Mouse (Mus musculus) kidney, embryonic 14.5 days (tissue): ENCODE measurements around the gene Tex28. TPM values are rescaled to one million over a fixed set of nuclear protein-coding genes. Genes with fewer than 3 reads are reported as not detected.

Experiments used
- ATAC-seq: fragments of 200-750 bp; cut with Nextera tagmentation; 2 replicates; pipeline ENCODE4 v1.8.0; 2017; ENCODE audit warnings: moderate number of reproducible peaks, mild to moderate bottlenecking, moderate TSS enrichment, moderate library complexity; ENCODE audit not compliant: low FRiP score, low TSS enrichment
- H3K27ac ChIP-seq: fragments of 300-500 bp; sonication (generic); 2 replicates; pipeline ENCODE4 v1.5.1; 2014; ENCODE audit warnings: low read depth, mild to moderate bottlenecking, low read length, moderate library complexity, mixed read lengths
- H3K27me3 ChIP-seq: fragments of 300-500 bp; sonication (generic); 2 replicates; pipeline ENCODE4 v1.6.1; 2014; ENCODE audit warnings: mild to moderate bottlenecking, low read length; ENCODE audit not compliant: control insufficient read depth, insufficient read depth
- H3K36me3 ChIP-seq: fragments of 300-500 bp; sonication (generic); 2 replicates; pipeline ENCODE4 v1.6.1; 2014; ENCODE audit warnings: low read length, mixed read lengths; ENCODE audit not compliant: control insufficient read depth, insufficient read depth
- H3K4me1 ChIP-seq: fragments of 300-500 bp; sonication (generic); 2 replicates; pipeline ENCODE4 v1.6.1; 2014; ENCODE audit warnings: low read length, mixed read lengths; ENCODE audit not compliant: control insufficient read depth, insufficient read depth
- H3K4me2 ChIP-seq: fragments of 300-500 bp; sonication (generic); replicated peaks from 2 replicates; pipeline ENCODE4 v1.6.1; 2014; ENCODE audit warnings: low read depth, mild to moderate bottlenecking, low read length
- H3K4me3 ChIP-seq: fragments of 300-500 bp; sonication (generic); 2 replicates; pipeline ENCODE4 v1.5.1; 2014; ENCODE audit warnings: mild to moderate bottlenecking, low read length
- H3K9ac ChIP-seq: fragments of 300-500 bp; sonication (generic); 2 replicates; pipeline ENCODE4 v1.6.1; 2014; ENCODE audit warnings: low read depth, mild to moderate bottlenecking, low read length, moderate library complexity
- H3K9me3 ChIP-seq: fragments of 300-500 bp; sonication (generic); 2 replicates; pipeline ENCODE4 v1.6.1; 2016; ENCODE audit warnings: low read length; ENCODE audit not compliant: control insufficient read depth
- WGBS: fragments of 180-500 bp; shearing (Covaris S2); extraction: QIAGEN DNeasy Blood & Tissue Kit; methylation state at CpG from one replicate; pipeline ENCODE4 v1.1.7; 2014; 5-methylcytosine and 5-hydroxymethylcytosine counted together
- polyA plus RNA-seq: library from polyadenylated mRNA; unstranded; fragments of >200 nt; fragmentation: Nextera tagmentation; extraction: Ambion mirVana; gene quantifications from 2 replicates; pipeline ENCODE4 v1.2.1, GENCODE M21; 2014

Tex28 gene
- polyA plus RNA-seq, 1 experiment from 2014 or later, result not detected

DNA sequence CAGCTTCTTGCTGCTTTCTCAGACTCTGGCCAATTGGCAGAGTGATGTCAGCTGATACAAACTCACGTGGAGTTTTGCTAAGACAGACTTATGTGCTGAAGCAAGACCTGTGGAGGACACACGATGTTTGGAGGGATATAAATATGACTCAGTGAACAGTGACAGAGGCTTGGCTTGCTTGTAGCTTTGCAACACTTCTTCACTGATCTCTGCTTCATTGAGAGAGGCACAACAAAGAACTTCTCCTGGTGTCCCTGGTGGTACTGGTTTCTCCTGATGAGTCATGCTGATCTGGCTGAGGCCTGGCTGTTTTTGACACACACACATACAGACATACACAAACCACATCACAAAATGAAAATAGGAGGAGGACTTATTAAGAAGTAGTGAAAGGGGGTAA is 61.7 kb downstream of the Tex28 start:
- no peak overlapping the region for H3K4me2 ChIP-seq
- 51% methylated on average over 2 of the region's 2 CpGs for WGBS
- H3K27me3 ChIP-seq, result no peaks in the 10 kb centered on the region; the same call in 1 of the 2 replicates
- no peak overlapping the region for H3K27ac ChIP-seq
- no peak overlapping the region for H3K9ac ChIP-seq
- no peaks in the 10 kb centered on the region for H3K9me3 ChIP-seq
- H3K4me3 ChIP-seq, result no peak overlapping the region
- ATAC-seq, result no peak
- H3K4me1 ChIP-seq, result no peaks in the 10 kb centered on the region
- no peaks in the 10 kb centered on the region for H3K36me3 ChIP-seq

DNA sequence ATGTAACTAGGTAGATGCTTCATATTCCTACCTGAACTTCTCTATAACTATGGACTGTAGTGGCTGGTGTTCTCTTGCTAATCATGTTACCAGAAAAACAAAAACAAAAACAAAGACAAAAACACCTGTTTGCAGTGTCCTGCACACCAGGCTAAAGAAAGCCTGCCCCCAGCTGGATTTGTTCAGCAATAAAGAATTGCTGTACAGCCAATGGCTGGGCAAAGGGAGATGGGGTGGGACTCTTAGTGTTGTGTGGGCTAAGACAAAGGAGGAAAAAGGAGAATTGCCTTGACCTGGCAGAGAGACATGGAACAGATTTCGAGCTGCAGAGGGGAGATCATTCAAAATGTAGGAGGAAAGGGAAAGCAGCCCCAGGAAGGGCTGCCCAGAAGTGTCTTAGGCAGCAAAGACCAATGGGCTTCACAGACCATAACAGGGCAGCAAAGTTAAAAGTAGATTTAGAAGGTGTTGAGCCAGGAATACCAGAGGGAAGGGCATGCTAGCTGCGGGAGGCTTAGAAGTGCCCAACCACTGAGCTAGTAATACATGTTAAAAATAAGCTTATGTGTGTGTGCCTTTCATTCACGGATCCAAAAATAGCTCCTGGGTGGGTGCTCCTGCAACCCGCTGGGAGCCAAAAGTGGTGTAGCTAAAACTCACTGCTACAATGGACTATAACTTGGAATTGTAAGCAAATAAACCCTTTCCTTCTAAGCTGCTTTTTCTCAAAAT is 64.0 kb downstream of the Tex28 start:
- ATAC-seq, result no peak

More for the DNA sequence above, 64.0 kb downstream of the Tex28 start:
- Histone ChIP-seq H3K4me3 (no peak overlapping the region), H3K36me3 (no peaks in the 10 kb centered on the region), H3K9ac (no peak overlapping the region), H3K27me3 (no peaks in the 10 kb centered on the region), H3K4me1 (no peaks in the 10 kb centered on the region), H3K4me2 (no peak overlapping the region), H3K27ac (no peak overlapping the region), H3K9me3 (no peaks in the 10 kb centered on the region)
- WGBS, result 66% methylated on average over 4 of the region's 4 CpGs

Other genes starting within 250 kb of the Tex28 start
- 1.7 and 4.2 TPM in 2 replicates for gene Arhgap4, start 246.0 kb downstream of the Tex28 start, polyA plus RNA-seq
- gene Naa10, start 245.9 kb downstream of the Tex28 start, polyA plus RNA-seq, result 140 and 168 TPM in 2 replicates
- gene Renbp, start 237.0 kb downstream of the Tex28 start, polyA plus RNA-seq, result 36.9 and 38.8 TPM in 2 replicates
- gene Hcfc1, start 201.5 kb downstream of the Tex28 start, polyA plus RNA-seq, result 78.4 and 87.8 TPM in 2 replicates
- 56.6 and 64.8 TPM in 2 replicates for gene Irak1, start 143.9 kb downstream of the Tex28 start, polyA plus RNA-seq
- not detected in 2 replicates for gene Opn1mw, start 40.4 kb downstream of the Tex28 start, polyA plus RNA-seq
- 8.4 and 12.7 TPM in 2 replicates for gene Mecp2, start 32.5 kb downstream of the Tex28 start, polyA plus RNA-seq
- gene Tktl1, start 9.4 kb upstream of the Tex28 start, polyA plus RNA-seq, result not detected in 2 replicates
- 199 and 315 TPM in 2 replicates for gene Flna, start 82.0 kb upstream of the Tex28 start, polyA plus RNA-seq
- gene Emd, start 86.8 kb upstream of the Tex28 start, polyA plus RNA-seq, result 28.1 and 81.5 TPM in 2 replicates
- gene Rpl10, start 103.0 kb upstream of the Tex28 start, polyA plus RNA-seq, result 941 and 1,115 TPM in 2 replicates
- gene Taz, start 114.1 kb upstream of the Tex28 start, polyA plus RNA-seq, result 58.5 and 64.3 TPM in 2 replicates
- gene Dnase1l1, start 114.5 kb upstream of the Tex28 start, polyA plus RNA-seq, result 10.6 and 10.8 TPM in 2 replicates
- 89.5 and 93.6 TPM in 2 replicates for gene Atp6ap1, start 129.3 kb upstream of the Tex28 start, polyA plus RNA-seq
- 90.3 and 143 TPM in 2 replicates for gene Gdi1, start 137.2 kb upstream of the Tex28 start, polyA plus RNA-seq
- 46.9 and 52.9 TPM in 2 replicates for gene Fam50a, start 145.2 kb upstream of the Tex28 start, polyA plus RNA-seq
- gene Plxna3, start 161.2 kb upstream of the Tex28 start, polyA plus RNA-seq, result 11.1 and 11.7 TPM in 2 replicates
- 128 and 153 TPM in 2 replicates for gene Lage3, start 185.8 kb upstream of the Tex28 start, polyA plus RNA-seq
- 56.5 and 74.6 TPM in 2 replicates for gene Ubl4a, start 205.4 kb upstream of the Tex28 start, polyA plus RNA-seq
- gene Slc10a3, start 205.5 kb upstream of the Tex28 start, polyA plus RNA-seq, result 16.2 and 23.5 TPM in 2 replicates
- 29.4 and 36.3 TPM in 2 replicates for gene Fam3a, start 225.4 kb upstream of the Tex28 start, polyA plus RNA-seq
- 12.7 and 22.0 TPM in 2 replicates for gene Ikbkg, start 225.5 kb upstream of the Tex28 start, polyA plus RNA-seq